Mouse (Mus musculus): Measurements from ENCODE around the gene Trappc6a. TPM values are rescaled to one million over a fixed set of nuclear protein-coding genes. Genes with fewer than 3 reads are reported as not detected.

The Trappc6a gene
- total RNA-seq, 1 experiment from 2014 or later = 14.3 TPM

DNA sequence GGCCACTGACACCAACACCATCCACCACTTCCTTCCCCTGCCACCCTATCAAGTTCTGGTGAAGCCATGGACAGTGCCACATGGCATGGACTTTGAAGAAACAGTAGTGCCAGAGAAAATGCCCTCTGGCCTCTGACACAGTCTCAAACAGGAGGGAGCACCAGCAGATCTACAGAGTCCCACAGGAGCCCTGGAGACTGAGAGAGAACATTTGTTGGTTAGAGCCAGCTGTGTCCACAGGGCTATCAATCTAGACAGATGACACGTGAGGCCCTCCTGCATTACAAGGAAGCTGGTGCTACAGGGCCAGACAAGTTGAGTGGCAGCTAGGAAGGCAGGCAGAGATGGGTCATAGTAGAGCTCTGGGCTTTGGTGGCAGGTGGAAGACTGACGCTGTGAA lies 44.2 kb downstream of the Trappc6a start:
- no peak for ATAC-seq (ENCODE audit: extremely low read depth, insufficient number of reproducible peaks, low FRiP score, poor library complexity, severe bottlenecking)

DNA sequence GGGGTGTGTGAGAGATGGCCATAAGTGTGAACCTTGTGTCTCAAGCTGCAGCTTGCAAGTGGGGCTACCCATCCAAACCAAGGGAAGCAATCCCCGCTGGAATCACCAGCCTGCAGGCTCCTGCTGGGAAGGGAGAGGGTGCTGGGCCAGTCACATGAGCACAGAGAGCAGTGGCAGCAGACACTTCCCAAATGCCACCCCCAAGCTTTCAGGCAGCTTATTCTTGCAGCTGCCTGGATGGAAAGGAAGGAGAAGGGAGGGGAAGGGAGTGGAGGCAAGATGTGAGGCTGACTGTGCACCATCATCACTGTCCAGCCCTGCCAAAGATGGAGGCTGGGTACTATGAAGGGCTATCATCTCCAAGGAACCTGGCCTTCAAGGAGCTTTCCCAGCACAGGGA lies 46.0 kb downstream of the Trappc6a start:
- ATAC-seq (ENCODE audit: extremely low read depth, insufficient number of reproducible peaks, low FRiP score, poor library complexity, severe bottlenecking) = no peak

DNA sequence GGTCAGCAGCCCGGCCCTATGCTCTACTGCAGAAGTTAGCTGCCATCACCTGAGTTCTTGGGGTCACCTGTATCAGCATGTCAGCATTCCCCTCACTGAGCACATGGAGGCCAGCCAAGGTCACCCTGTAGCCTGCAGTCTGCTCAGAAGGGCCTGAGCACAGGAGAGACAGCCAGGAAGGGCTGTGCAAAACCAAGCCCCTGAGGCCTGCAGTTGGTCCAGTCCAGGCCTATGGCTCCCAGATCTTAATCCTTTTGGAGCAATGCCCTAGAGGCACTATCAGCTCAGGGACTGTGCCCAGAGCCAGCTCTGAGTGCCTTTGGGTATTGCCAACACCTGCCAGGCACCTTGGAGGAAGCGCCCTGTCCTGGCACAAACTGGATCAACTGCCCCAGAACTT lies 48.9 kb downstream of the Trappc6a start:
- ATAC-seq (ENCODE audit: extremely low read depth, insufficient number of reproducible peaks, low FRiP score, poor library complexity, severe bottlenecking) = no peak

DNA sequence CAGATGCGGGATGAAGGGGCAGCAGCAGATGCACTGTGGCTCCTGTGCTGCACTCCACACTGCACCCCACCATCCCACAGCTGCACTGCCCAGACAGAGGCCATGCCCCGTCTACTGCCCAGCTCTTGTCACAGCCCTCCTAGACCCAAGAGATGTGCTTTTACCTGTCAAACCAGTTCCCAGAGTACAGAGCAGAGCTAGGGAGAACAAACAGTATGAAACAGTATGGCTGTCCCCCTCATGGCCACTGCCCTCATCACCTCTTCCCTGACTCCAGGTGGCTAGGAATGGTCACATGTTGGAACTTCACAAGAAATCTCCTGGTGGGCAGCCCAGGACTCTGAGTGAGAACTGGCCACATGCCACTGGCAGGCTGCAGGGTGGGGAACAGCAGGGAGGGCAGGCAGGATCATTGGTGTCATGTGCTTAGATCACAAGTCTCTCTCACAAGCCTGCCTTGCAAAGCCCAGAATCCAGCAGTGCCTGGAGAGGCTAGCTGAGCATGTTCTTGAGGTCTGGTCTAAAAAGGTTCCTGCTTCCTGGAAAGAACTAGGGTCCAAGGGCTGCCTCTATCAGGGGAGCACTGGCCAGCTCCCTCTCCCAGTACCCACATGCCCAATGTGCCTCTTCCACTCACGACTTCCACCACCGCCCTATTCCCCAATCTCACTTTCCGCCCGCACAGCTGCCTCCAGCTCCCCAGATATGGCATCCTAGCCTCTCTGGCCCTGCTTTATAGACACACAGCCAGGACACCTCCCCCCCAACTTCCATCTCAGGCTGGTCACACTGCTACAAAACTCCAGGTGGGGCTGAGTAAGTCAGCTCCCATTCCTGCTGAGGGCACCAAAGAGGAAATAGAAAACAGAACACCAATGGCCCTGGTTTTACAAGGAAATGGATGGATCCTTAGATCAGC lies 50.0 kb downstream of the Trappc6a start:
- ATAC-seq (ENCODE audit: extremely low read depth, insufficient number of reproducible peaks, low FRiP score, poor library complexity, severe bottlenecking) = no peak

DNA sequence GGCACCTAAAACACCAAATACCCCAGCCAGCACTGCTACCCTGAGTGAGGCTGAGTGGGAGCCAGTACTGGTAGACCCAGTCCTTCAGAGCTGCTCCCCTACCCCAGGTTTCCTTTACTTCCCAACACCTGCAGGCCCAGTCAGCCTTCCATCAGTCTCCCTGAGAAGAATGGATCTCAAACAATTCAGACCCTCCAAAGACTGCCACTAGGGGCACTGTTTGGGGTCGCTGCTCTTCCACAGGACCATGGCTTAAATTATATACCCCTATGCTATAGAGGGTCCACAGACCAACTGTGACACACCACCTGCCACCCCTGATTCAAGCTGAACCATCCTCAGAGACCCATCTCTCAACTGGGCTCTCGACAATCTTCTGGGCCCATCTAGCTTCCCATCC lies 50.8 kb downstream of the Trappc6a start:
- ATAC-seq (ENCODE audit: extremely low read depth, insufficient number of reproducible peaks, low FRiP score, poor library complexity, severe bottlenecking) = no peak

DNA sequence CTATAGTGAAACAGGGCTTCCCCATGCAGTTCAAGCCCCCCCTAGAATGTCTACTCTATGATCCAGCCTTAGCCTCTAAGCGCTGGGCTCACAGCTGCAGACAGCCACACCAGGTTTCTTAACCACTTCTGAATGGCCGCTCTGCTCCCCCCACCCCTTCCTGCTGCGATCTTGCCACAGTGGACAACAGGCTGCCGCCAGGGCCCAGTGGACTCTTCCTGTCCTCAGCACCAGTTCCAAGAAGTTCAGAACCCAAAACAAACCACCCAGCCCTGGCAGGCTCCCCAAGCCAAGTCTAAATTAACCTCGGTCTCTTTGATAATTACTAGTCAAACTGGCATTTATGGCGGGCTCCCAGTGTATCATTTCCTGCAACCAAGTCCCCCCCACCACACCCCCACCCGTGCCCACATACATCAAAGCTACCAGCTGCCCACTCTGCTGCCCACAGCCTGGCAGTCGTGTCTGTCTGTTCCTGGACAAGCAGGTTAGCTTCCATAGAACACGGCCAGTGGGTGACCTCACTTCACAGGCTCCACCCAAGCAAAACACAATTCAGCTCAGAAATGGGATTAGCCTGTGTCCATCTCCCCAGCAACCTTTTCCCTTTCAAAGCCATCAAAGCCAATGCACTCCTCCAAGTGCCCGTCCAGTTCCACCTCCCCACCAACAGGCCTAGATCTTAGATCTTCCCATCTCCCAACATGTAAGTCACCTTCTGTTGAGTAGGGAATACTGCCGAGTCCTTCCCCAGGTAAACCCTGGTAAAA lies 52.5 kb downstream of the Trappc6a start:
- no peak for ATAC-seq (ENCODE audit: extremely low read depth, insufficient number of reproducible peaks, low FRiP score, poor library complexity, severe bottlenecking)

DNA sequence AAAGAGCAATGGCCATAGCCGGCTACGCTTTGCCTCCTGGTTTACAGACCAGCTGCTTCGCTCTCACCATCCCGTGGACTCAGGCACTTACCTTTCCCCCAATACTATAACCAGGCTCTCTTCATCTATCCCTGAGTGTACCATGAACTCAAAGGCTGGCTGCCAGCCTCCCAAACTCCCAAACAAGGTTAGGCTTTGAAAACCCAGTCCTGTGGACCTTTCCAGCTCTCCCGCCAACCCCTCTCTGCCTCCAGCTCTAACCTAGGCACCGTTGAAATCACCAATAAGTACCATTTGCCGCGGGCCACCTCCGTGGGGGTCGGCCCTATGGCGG lies 53.2 kb downstream of the Trappc6a start:
- no peak for ATAC-seq (ENCODE audit: extremely low read depth, insufficient number of reproducible peaks, low FRiP score, poor library complexity, severe bottlenecking)

DNA sequence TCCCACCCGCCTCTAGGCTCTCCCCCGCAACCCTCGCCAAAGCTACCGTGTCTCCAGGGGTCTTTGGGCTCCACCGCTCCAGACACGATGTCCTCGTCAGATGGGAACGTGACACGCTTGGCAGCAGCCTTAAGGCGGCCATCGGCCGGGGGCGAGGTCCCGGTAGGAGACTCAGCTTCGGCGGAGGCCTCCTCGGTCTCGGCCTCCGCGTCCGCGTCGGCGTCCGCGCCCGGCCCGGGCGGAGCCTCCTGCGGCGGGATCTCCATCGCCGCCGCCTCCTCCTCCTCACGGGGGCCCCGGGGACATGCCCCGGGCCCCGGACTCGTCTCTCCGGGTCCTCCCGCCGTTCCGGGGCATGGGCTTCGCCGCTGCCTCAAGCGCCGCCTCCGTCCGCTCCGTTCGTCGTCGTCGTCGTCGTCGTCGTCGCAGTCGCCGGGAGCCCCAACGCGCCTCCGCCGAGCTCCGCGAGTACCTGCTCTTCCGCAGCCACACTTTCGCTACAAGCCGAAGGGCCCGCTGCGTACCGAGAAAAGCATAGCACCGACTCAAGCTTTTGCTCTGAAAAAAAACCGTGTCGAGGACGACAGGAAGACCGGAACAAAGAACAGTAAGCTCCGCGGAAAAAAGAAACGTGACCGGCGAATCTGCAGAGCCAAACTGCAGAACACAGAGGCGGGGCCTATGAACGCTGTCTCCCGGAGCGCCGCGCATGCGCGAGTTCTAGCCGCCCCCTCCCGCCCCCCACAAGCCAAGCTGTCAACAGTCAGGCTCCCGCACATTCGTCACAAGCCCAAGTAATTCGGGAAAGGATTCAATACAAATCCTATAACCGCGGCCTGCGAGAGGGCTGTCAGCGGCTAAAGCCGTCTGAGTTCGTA lies 53.8 kb downstream of the Trappc6a start:
- ATAC-seq (ENCODE audit: extremely low read depth, insufficient number of reproducible peaks, low FRiP score, poor library complexity, severe bottlenecking) = peak; percentile 71

DNA sequence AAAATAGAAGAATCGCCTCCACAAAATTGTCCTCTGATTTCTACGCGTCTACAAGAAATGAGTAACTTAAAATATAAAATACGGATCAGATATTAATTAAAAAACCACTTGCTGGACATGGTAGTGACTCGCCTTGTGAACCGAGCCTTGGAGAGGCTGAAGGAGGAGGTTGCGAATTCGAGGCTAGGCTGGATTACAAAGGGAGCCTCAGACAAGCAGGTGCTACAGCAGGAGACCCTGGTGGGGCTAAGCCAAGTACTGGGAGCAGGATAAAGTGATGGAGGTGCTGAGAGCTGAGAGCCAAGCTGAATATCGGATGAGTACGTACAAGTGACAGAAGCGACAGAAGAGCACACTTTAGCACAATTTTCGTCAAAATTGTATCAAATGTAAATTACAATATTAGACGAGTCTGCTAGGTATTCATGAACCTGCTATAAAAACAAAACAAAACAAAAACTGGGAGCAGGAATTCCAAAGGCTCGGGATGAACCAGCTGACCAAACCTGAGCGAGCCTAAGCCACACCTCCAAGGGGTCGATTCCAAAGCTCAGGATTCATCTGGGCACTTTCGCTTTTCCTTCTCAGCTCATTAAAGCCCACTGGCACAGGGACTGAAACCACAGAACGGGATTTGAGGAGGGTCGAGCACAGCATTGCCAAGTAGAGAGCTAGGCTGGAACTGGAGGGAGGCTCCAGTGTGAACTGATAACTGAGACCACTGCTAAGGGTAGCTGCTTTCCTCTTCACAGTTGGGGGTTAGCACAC lies 54.6 kb downstream of the Trappc6a start, which contains the start of gene Ppp1r37:
Ppp1r37 (minus strand) TSS at position 434 of the 768 bp plus-strand sequence.
- no peak for ATAC-seq (ENCODE audit: extremely low read depth, insufficient number of reproducible peaks, low FRiP score, poor library complexity, severe bottlenecking)

DNA sequence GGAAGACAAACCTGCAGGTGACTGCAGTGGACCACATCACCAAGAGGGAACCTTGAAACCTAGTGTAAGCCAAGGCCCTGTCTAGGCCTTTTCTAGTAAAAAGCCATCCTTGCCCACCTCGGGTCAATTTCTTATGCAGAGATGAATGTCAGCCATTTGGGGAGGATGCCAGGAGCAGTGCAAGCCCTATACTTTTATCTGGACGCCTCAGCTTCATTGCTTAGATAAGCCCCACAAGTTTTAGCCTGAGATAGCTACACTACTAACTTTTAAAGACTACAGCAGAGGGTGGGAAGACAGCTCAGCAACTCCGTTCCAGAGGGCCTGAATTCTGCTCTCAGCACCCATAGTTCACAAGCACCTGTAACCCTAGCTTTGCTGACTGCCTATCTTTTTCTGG lies 55.7 kb downstream of the Trappc6a start:
- ATAC-seq (ENCODE audit: extremely low read depth, insufficient number of reproducible peaks, low FRiP score, poor library complexity, severe bottlenecking) = no peak

DNA sequence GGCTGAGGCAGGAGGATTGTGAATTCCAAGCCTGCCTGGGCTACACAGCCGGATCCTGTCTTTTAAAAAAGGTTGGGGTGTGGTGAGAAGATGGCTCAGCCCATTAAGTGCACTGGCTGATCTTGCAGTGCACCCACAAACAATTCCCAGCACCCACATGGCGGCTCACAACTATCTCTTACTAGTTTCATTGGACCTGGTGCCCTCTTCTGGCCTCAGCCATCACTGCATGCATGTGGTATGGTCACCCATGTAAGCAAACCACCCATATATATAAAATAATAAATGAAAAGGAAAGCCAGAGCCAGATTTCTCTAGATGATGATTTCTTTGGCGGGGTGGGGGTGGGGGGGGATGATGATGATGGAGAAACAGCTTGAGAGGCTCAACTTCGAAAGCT lies 56.3 kb downstream of the Trappc6a start:
- no peak for ATAC-seq (ENCODE audit: extremely low read depth, insufficient number of reproducible peaks, low FRiP score, poor library complexity, severe bottlenecking)

Other genes starting within 250 kb of the Trappc6a start
- gene Vasp, start 236.6 kb upstream of the Trappc6a start, total RNA-seq (2017) = 400 and 419 TPM in 2 replicates
- not detected in 2 replicates for gene Ppm1n, start 228.3 kb upstream of the Trappc6a start, total RNA-seq (2017)
- gene Rtn2, start 225.8 kb upstream of the Trappc6a start, total RNA-seq (2017) = not detected in 2 replicates
- gene Fosb, start 198.3 kb upstream of the Trappc6a start, total RNA-seq (2017) = 60.5 and 64.4 TPM in 2 replicates
- 19.6 and 28.2 TPM in 2 replicates for gene Ercc1, start 163.6 kb upstream of the Trappc6a start, total RNA-seq (2017)
- 7.1 and 7.3 TPM in 2 replicates for gene Cd3eap, start 148.9 kb upstream of the Trappc6a start, total RNA-seq (2017)
- 0.12 and 0.37 TPM in 2 replicates for gene Ppp1r13l, start 148.6 kb upstream of the Trappc6a start, total RNA-seq (2017)
- 27.4 and 30.1 TPM in 2 replicates for gene Ercc2, start 126.4 kb upstream of the Trappc6a start, total RNA-seq (2017)
- 0.81 TPM in 1 of 2 replicates, not detected in the other for gene Klc3, start 104.3 kb upstream of the Trappc6a start, total RNA-seq (2017)
- gene Ckm, start 103.6 kb upstream of the Trappc6a start, total RNA-seq (2017) = not detected in 2 replicates
- gene Mark4, start 49.6 kb upstream of the Trappc6a start, total RNA-seq (2017) = 17.2 and 18.0 TPM in 2 replicates
- 0.12 TPM in 1 of 2 replicates, not detected in the other for gene Exoc3l2, start 45.1 kb upstream of the Trappc6a start, total RNA-seq (2017)
- gene Bloc1s3, start within 50 bp of the Trappc6a start, total RNA-seq (2017) = 3.9 and 4.4 TPM in 2 replicates
- not detected in 2 replicates for gene Nkpd1, start 9.4 kb downstream of the Trappc6a start, total RNA-seq (2017)
- gene Ppp1r37, start 54.7 kb downstream of the Trappc6a start, total RNA-seq (2017) = 29.9 and 31.1 TPM in 2 replicates
- gene Zfp296, start 68.9 kb downstream of the Trappc6a start, total RNA-seq (2017) = 8.7 and 11.6 TPM in 2 replicates
- gene Gemin7, start 69.2 kb downstream of the Trappc6a start, total RNA-seq (2017) = 44.1 and 49.8 TPM in 2 replicates
- 97.9 and 108 TPM in 2 replicates for gene Clasrp, start 96.1 kb downstream of the Trappc6a start, total RNA-seq (2017)
- 37.0 and 41.1 TPM in 2 replicates for gene Relb, start 121.0 kb downstream of the Trappc6a start, total RNA-seq (2017)
- 45.9 and 51.4 TPM in 2 replicates for gene Clptm1, start 156.6 kb downstream of the Trappc6a start, total RNA-seq (2017)
- 14.0 and 17.5 TPM in 2 replicates for gene Apoc2, start 169.5 kb downstream of the Trappc6a start, total RNA-seq (2017)
- not detected in 2 replicates for gene Gm44805, start 173.0 kb downstream of the Trappc6a start, total RNA-seq (2017)
- 0.23 TPM in 1 of 2 replicates, not detected in the other for gene Apoc4, start 173.1 kb downstream of the Trappc6a start, total RNA-seq (2017)
- 2.7 and 12.5 TPM in 2 replicates for gene Apoc1, start 184.3 kb downstream of the Trappc6a start, total RNA-seq (2017)
- 399 and 429 TPM in 2 replicates for gene Apoe, start 190.8 kb downstream of the Trappc6a start, total RNA-seq (2017)
- gene Tomm40, start 207.0 kb downstream of the Trappc6a start, total RNA-seq (2017) = 22.2 and 22.3 TPM in 2 replicates
- 0.23 TPM in 1 of 2 replicates, not detected in the other for gene Nectin2, start 242.1 kb downstream of the Trappc6a start, total RNA-seq (2017)

Measured in neutrophil, adult 5-6 weeks (primary cell).